Mouse (Mus musculus): ENCODE results near the gene Zfp280d. TPM values are rescaled to one million over a fixed set of nuclear protein-coding genes. Genes with fewer than 3 reads are reported as not detected.

The Zfp280d gene
- polyA plus RNA-seq, 1 experiment from 2014 or later, result 25.3 TPM

- no peaks in the 10 kb centered on the region for H3K9me3 ChIP-seq (replicated peaks; ENCODE audit: low read length)
- H3K27ac ChIP-seq, result no peak overlapping the region
- H3K4me3 ChIP-seq (replicated peaks; ENCODE audit: low read depth, low read length), result no peak overlapping the region
- no peak for TF ChIP-seq CTCF (IDR thresholded peaks at IDR 0.05; ENCODE audit: low read depth)
- H3K4me1 ChIP-seq (replicated peaks; ENCODE audit: insufficient read depth, low read length), result no peaks in the 10 kb centered on the region
- H3K9ac ChIP-seq (ENCODE audit: low read depth, low read length), result no peak overlapping the region
- WGBS, result 69% methylated on average over 2 of the region's 2 CpGs
- DNase-seq (ENCODE audit: low spot score) (no peak), ATAC-seq (replicated peaks; ENCODE audit: low FRiP score, low read depth) (no peak)
- H3K4me2 ChIP-seq (ENCODE audit: low read length), result no peak overlapping the region
- H3K27me3 ChIP-seq (ENCODE audit: insufficient read depth, low read length), result no peaks in the 10 kb centered on the region
- no peaks in the 10 kb centered on the region for H3K36me3 ChIP-seq (ENCODE audit: insufficient read depth, low read length)
Observed at GRCm38 (mm10) chr9:72287696-72288095, 13.0 kb downstream of the Zfp280d start.

- no peak overlapping the region for H3K4me2 ChIP-seq (ENCODE audit: low read length)
- H3K36me3 ChIP-seq (ENCODE audit: insufficient read depth, low read length), result no peaks in the 10 kb centered on the region
- ATAC-seq (replicated peaks; ENCODE audit: low FRiP score, low read depth) (no peak), DNase-seq (ENCODE audit: low spot score) (no peak)
- H3K4me3 ChIP-seq (replicated peaks; ENCODE audit: low read depth, low read length), result no peak overlapping the region
- no peaks in the 10 kb centered on the region for H3K27me3 ChIP-seq (ENCODE audit: insufficient read depth, low read length)
- H3K4me1 ChIP-seq (replicated peaks; ENCODE audit: insufficient read depth, low read length), result no peaks in the 10 kb centered on the region
- TF ChIP-seq CTCF (IDR thresholded peaks at IDR 0.05; ENCODE audit: low read depth), result no peak
- H3K9me3 ChIP-seq (replicated peaks; ENCODE audit: low read length), result no peaks in the 10 kb centered on the region
- 81% methylated on average over 2 of the region's 2 CpGs for WGBS
- H3K27ac ChIP-seq, result no peak overlapping the region
- H3K9ac ChIP-seq (ENCODE audit: low read depth, low read length), result no peak overlapping the region
Observed at GRCm38 (mm10) chr9:72288210-72288609, 13.6 kb downstream of the Zfp280d start.

GRCm38 (mm10) chr9:72289094-72289493, 14.4 kb downstream of the Zfp280d start:
- WGBS, result 100% methylated on average over 1 of the region's 1 CpGs
- H3K4me2 ChIP-seq (ENCODE audit: low read length), result no peak overlapping the region
- no peaks in the 10 kb centered on the region for H3K36me3 ChIP-seq (ENCODE audit: insufficient read depth, low read length)
- H3K27ac ChIP-seq, result no peak overlapping the region; the same call in 1 of the 2 replicates
- no peak for DNase-seq (ENCODE audit: low spot score)
- no peak overlapping the region for H3K9ac ChIP-seq (ENCODE audit: low read depth, low read length)
- no peak for TF ChIP-seq CTCF (IDR thresholded peaks at IDR 0.05; ENCODE audit: low read depth)
- no peak overlapping the region for H3K4me3 ChIP-seq (replicated peaks; ENCODE audit: low read depth, low read length)
- no peaks in the 10 kb centered on the region for H3K9me3 ChIP-seq (replicated peaks; ENCODE audit: low read length)
- ATAC-seq (replicated peaks; ENCODE audit: low FRiP score, low read depth), result no peak
- no peaks in the 10 kb centered on the region for H3K27me3 ChIP-seq (ENCODE audit: insufficient read depth, low read length)
- H3K4me1 ChIP-seq (replicated peaks; ENCODE audit: insufficient read depth, low read length), result no peaks in the 10 kb centered on the region

- DNase-seq (ENCODE audit: low spot score), result no peak
- Histone ChIP-seq H3K27ac (no peak overlapping the region), H3K27me3 (ENCODE audit: insufficient read depth, low read length) (no peaks in the 10 kb centered on the region), H3K36me3 (ENCODE audit: insufficient read depth, low read length) (no peaks in the 10 kb centered on the region), H3K9me3 (replicated peaks; ENCODE audit: low read length) (no peaks in the 10 kb centered on the region), H3K4me3 (replicated peaks; ENCODE audit: low read depth, low read length) (no peak overlapping the region), H3K9ac (ENCODE audit: low read depth, low read length) (no peak overlapping the region), H3K4me1 (replicated peaks; ENCODE audit: insufficient read depth, low read length) (no peaks in the 10 kb centered on the region), H3K4me2 (ENCODE audit: low read length) (no peak overlapping the region)
- ATAC-seq (replicated peaks; ENCODE audit: low FRiP score, low read depth), result no peak
- TF ChIP-seq CTCF (IDR thresholded peaks at IDR 0.05; ENCODE audit: low read depth), result no peak
Observed at GRCm38 (mm10) chr9:72294076-72294475, 19.4 kb downstream of the Zfp280d start.

GRCm38 (mm10) chr9:72309765-72310164, 35.1 kb downstream of the Zfp280d start:
- DNase-seq (ENCODE audit: low spot score) (no peak), ATAC-seq (replicated peaks; ENCODE audit: low FRiP score, low read depth) (no peak)
- Histone ChIP-seq H3K4me3 (replicated peaks; ENCODE audit: low read depth, low read length) (no peak overlapping the region), H3K4me2 (ENCODE audit: low read length) (no peak overlapping the region), H3K27ac (no peak overlapping the region), H3K9ac (ENCODE audit: low read depth, low read length) (no peak overlapping the region), H3K36me3 (ENCODE audit: insufficient read depth, low read length) (peaks cover 8% of the 10 kb centered on the region; the same call in 1 of the 2 replicates), H3K9me3 (replicated peaks; ENCODE audit: low read length) (no peaks in the 10 kb centered on the region), H3K27me3 (ENCODE audit: insufficient read depth, low read length) (no peaks in the 10 kb centered on the region), H3K4me1 (replicated peaks; ENCODE audit: insufficient read depth, low read length) (no peaks in the 10 kb centered on the region)
- WGBS, result 90% methylated on average over 2 of the region's 2 CpGs
- no peak for TF ChIP-seq CTCF (IDR thresholded peaks at IDR 0.05; ENCODE audit: low read depth)

- no peaks in the 10 kb centered on the region for H3K9me3 ChIP-seq (replicated peaks; ENCODE audit: low read length)
- no peak overlapping the region for H3K4me2 ChIP-seq (ENCODE audit: low read length)
- no peaks in the 10 kb centered on the region for H3K27me3 ChIP-seq (ENCODE audit: insufficient read depth, low read length)
- 94% methylated on average over 2 of the region's 2 CpGs for WGBS
- no peak for TF ChIP-seq CTCF (IDR thresholded peaks at IDR 0.05; ENCODE audit: low read depth)
- H3K36me3 ChIP-seq (ENCODE audit: insufficient read depth, low read length), result 0 out of 2 replicates have a peak, but pooled peaks cover 7% of the 10 kb centered on the region
- ATAC-seq (replicated peaks; ENCODE audit: low FRiP score, low read depth), result no peak
- H3K4me3 ChIP-seq (replicated peaks; ENCODE audit: low read depth, low read length), result no peak overlapping the region
- H3K4me1 ChIP-seq (replicated peaks; ENCODE audit: insufficient read depth, low read length), result no peaks in the 10 kb centered on the region
- no peak for DNase-seq (ENCODE audit: low spot score)
- no peak overlapping the region for H3K9ac ChIP-seq (ENCODE audit: low read depth, low read length)
- H3K27ac ChIP-seq, result no peak overlapping the region
Observed at GRCm38 (mm10) chr9:72333221-72333620, 58.6 kb downstream of the Zfp280d start.

GRCm38 (mm10) chr9:72336069-72336468, 61.4 kb downstream of the Zfp280d start:
- Histone ChIP-seq H3K27ac (no peak overlapping the region), H3K9me3 (replicated peaks; ENCODE audit: low read length) (no peaks in the 10 kb centered on the region), H3K36me3 (ENCODE audit: insufficient read depth, low read length) (peaks cover 15% of the 10 kb centered on the region), H3K9ac (ENCODE audit: low read depth, low read length) (no peak overlapping the region), H3K27me3 (ENCODE audit: insufficient read depth, low read length) (no peaks in the 10 kb centered on the region), H3K4me2 (ENCODE audit: low read length) (no peak overlapping the region), H3K4me3 (replicated peaks; ENCODE audit: low read depth, low read length) (no peak overlapping the region), H3K4me1 (replicated peaks; ENCODE audit: insufficient read depth, low read length) (no peaks in the 10 kb centered on the region)
- 90% methylated on average over 2 of the region's 2 CpGs for WGBS
- no peak for TF ChIP-seq CTCF (IDR thresholded peaks at IDR 0.05; ENCODE audit: low read depth)
- ATAC-seq (replicated peaks; ENCODE audit: low FRiP score, low read depth), result no peak
- DNase-seq (ENCODE audit: low spot score), result no peak
